Mouse (Mus musculus): ENCODE data around the gene Prom2. TPM values are rescaled to one million over a fixed set of nuclear protein-coding genes. Genes with fewer than 3 reads are reported as not detected.
A peak's percentile ranks its signal among the peaks of the same experiment; 100 is the strongest.

Gene Prom2
- polyA plus RNA-seq, 1 experiment from 2014 or later = 17.2 TPM

- Histone ChIP-seq H3K36me3 (ENCODE audit: control insufficient read depth, insufficient read depth, low read length) (peaks cover 3% of the 10 kb centered on the region; the same call in 1 of the 2 replicates), H3K4me1 (replicated peaks; ENCODE audit: control insufficient read depth, insufficient read depth) (no peaks in the 10 kb centered on the region), H3K9me3 (ENCODE audit: control insufficient read depth, low read length) (no peaks in the 10 kb centered on the region), H3K27ac (replicated peaks) (no peak overlapping the region), H3K27me3 (ENCODE audit: control insufficient read depth, insufficient read depth, low read length) (no peaks in the 10 kb centered on the region), H3K4me2 (replicated peaks; ENCODE audit: low read depth) (peak overlapping the region; percentile 93), H3K9ac (ENCODE audit: low read length) (peak overlapping the region; percentile 67), H3K4me3 (ENCODE audit: low read depth, low read length) (peak overlapping the region; percentile 57)
- ATAC-seq (ENCODE audit: low FRiP score, low TSS enrichment) (peak; percentile 90), DNase-seq (ENCODE audit: low spot score) (peak; percentile 94)
- WGBS = 0% methylated on average over 24 of the region's 24 CpGs
- TF ChIP-seq EP300 (optimal IDR thresholded peaks at IDR 0.05) = no peak
- peak; percentile 13; the same call in 1 of the 2 replicates for TF ChIP-seq CTCF (IDR thresholded peaks at IDR 0.05; ENCODE audit: low read depth)
Observed at GRCm38 (mm10) chr2:127584436-127584858, 43.2 kb upstream of the Prom2 start.

GRCm38 (mm10) chr2:127573322-127573721 is 32.1 kb upstream of the Prom2 start:
- Histone ChIP-seq H3K4me3 (ENCODE audit: low read depth, low read length) (no peak overlapping the region), H3K4me1 (replicated peaks; ENCODE audit: control insufficient read depth, insufficient read depth) (no peaks in the 10 kb centered on the region), H3K9me3 (ENCODE audit: control insufficient read depth, low read length) (no peaks in the 10 kb centered on the region), H3K9ac (ENCODE audit: low read length) (no peak overlapping the region), H3K27me3 (ENCODE audit: control insufficient read depth, insufficient read depth, low read length) (no peaks in the 10 kb centered on the region), H3K4me2 (replicated peaks; ENCODE audit: low read depth) (no peak overlapping the region), H3K36me3 (ENCODE audit: control insufficient read depth, insufficient read depth, low read length) (peaks cover 11% of the 10 kb centered on the region; the same call in 1 of the 2 replicates), H3K27ac (replicated peaks) (no peak overlapping the region)
- ATAC-seq (ENCODE audit: low FRiP score, low TSS enrichment) (no peak), DNase-seq (ENCODE audit: low spot score) (no peak)
- TF ChIP-seq EP300 (optimal IDR thresholded peaks at IDR 0.05) (no peak), CTCF (IDR thresholded peaks at IDR 0.05; ENCODE audit: low read depth) (no peak)
- WGBS = 39% methylated on average over 1 of the region's 1 CpGs

GRCm38 (mm10) chr2:127559070-127559966 is 18.1 kb upstream of the Prom2 start:
- TF ChIP-seq CTCF (IDR thresholded peaks at IDR 0.05; ENCODE audit: low read depth) = peak; percentile 90
- TF ChIP-seq EP300 (optimal IDR thresholded peaks at IDR 0.05) = no peak
- Histone ChIP-seq H3K9ac (ENCODE audit: low read length) (no peak overlapping the region), H3K9me3 (ENCODE audit: control insufficient read depth, low read length) (no peaks in the 10 kb centered on the region), H3K27me3 (ENCODE audit: control insufficient read depth, insufficient read depth, low read length) (no peaks in the 10 kb centered on the region), H3K4me3 (ENCODE audit: low read depth, low read length) (no peak overlapping the region), H3K4me1 (replicated peaks; ENCODE audit: control insufficient read depth, insufficient read depth) (no peaks in the 10 kb centered on the region), H3K36me3 (ENCODE audit: control insufficient read depth, insufficient read depth, low read length) (no peaks in the 10 kb centered on the region), H3K4me2 (replicated peaks; ENCODE audit: low read depth) (0 out of 2 replicates have a peak overlapping the region, but pooled peaks have one; percentile 29), H3K27ac (replicated peaks) (no peak overlapping the region)
- ATAC-seq (ENCODE audit: low FRiP score, low TSS enrichment) = peak; percentile 93
- WGBS = 15% methylated on average over 18 of the region's 18 CpGs
- peak; percentile 82 for DNase-seq (ENCODE audit: low spot score)

GRCm38 (mm10) chr2:127551078-127551477 is 9.8 kb upstream of the Prom2 start:
- Histone ChIP-seq H3K9ac (ENCODE audit: low read length) (no peak overlapping the region), H3K4me3 (ENCODE audit: low read depth, low read length) (no peak overlapping the region), H3K4me2 (replicated peaks; ENCODE audit: low read depth) (no peak overlapping the region), H3K4me1 (replicated peaks; ENCODE audit: control insufficient read depth, insufficient read depth) (no peaks in the 10 kb centered on the region), H3K27me3 (ENCODE audit: control insufficient read depth, insufficient read depth, low read length) (no peaks in the 10 kb centered on the region), H3K36me3 (ENCODE audit: control insufficient read depth, insufficient read depth, low read length) (no peaks in the 10 kb centered on the region), H3K9me3 (ENCODE audit: control insufficient read depth, low read length) (no peaks in the 10 kb centered on the region), H3K27ac (replicated peaks) (no peak overlapping the region)
- TF ChIP-seq CTCF (IDR thresholded peaks at IDR 0.05; ENCODE audit: low read depth) (peak; percentile 70), EP300 (optimal IDR thresholded peaks at IDR 0.05) (no peak)
- WGBS = 52% methylated on average over 5 of the region's 5 CpGs
- no peak; the same call in 1 of the 2 replicates for ATAC-seq (ENCODE audit: low FRiP score, low TSS enrichment)
- no peak for DNase-seq (ENCODE audit: low spot score)

GRCm38 (mm10) chr2:127550446-127550845 is 9.2 kb upstream of the Prom2 start:
- 68% methylated on average over 1 of the region's 1 CpGs for WGBS
- H3K4me1 ChIP-seq (replicated peaks; ENCODE audit: control insufficient read depth, insufficient read depth) = no peaks in the 10 kb centered on the region
- ATAC-seq (ENCODE audit: low FRiP score, low TSS enrichment) (no peak), DNase-seq (ENCODE audit: low spot score) (no peak)
- H3K27me3 ChIP-seq (ENCODE audit: control insufficient read depth, insufficient read depth, low read length) = no peaks in the 10 kb centered on the region
- TF ChIP-seq EP300 (optimal IDR thresholded peaks at IDR 0.05) (no peak), CTCF (IDR thresholded peaks at IDR 0.05; ENCODE audit: low read depth) (no peak)
- H3K4me3 ChIP-seq (ENCODE audit: low read depth, low read length) = no peak overlapping the region
- H3K27ac ChIP-seq (replicated peaks) = no peak overlapping the region
- H3K36me3 ChIP-seq (ENCODE audit: control insufficient read depth, insufficient read depth, low read length) = no peaks in the 10 kb centered on the region
- no peak overlapping the region for H3K4me2 ChIP-seq (replicated peaks; ENCODE audit: low read depth)
- no peak overlapping the region for H3K9ac ChIP-seq (ENCODE audit: low read length)
- no peaks in the 10 kb centered on the region for H3K9me3 ChIP-seq (ENCODE audit: control insufficient read depth, low read length)

- H3K27ac ChIP-seq (replicated peaks) = no peak overlapping the region
- TF ChIP-seq CTCF (IDR thresholded peaks at IDR 0.05; ENCODE audit: low read depth) (no peak), EP300 (optimal IDR thresholded peaks at IDR 0.05) (no peak)
- no peaks in the 10 kb centered on the region for H3K9me3 ChIP-seq (ENCODE audit: control insufficient read depth, low read length)
- no peaks in the 10 kb centered on the region for H3K36me3 ChIP-seq (ENCODE audit: control insufficient read depth, insufficient read depth, low read length)
- DNase-seq (ENCODE audit: low spot score) = no peak
- H3K4me1 ChIP-seq (replicated peaks; ENCODE audit: control insufficient read depth, insufficient read depth) = no peaks in the 10 kb centered on the region
- no peak overlapping the region for H3K4me2 ChIP-seq (replicated peaks; ENCODE audit: low read depth)
- ATAC-seq (ENCODE audit: low FRiP score, low TSS enrichment) = no peak
- H3K9ac ChIP-seq (ENCODE audit: low read length) = no peak overlapping the region
- H3K4me3 ChIP-seq (ENCODE audit: low read depth, low read length) = no peak overlapping the region
- H3K27me3 ChIP-seq (ENCODE audit: control insufficient read depth, insufficient read depth, low read length) = no peaks in the 10 kb centered on the region
Observed at GRCm38 (mm10) chr2:127549711-127550110, 8.4 kb upstream of the Prom2 start.

All from stomach, postnatal 0 days (tissue).